Mouse (Mus musculus) limb, embryonic 15.5 days (tissue): ENCODE data around the gene Ivd. TPM values are rescaled to one million over a fixed set of nuclear protein-coding genes. Genes with fewer than 3 reads are reported as not detected.

ENCODE experiments used
- ATAC-seq: fragments of 200-750 bp; cut with Nextera tagmentation; 2 replicates; pipeline ENCODE4 v1.8.0; 2017; ENCODE audit warnings: low read depth, moderate TSS enrichment; ENCODE audit not compliant: insufficient number of reproducible peaks, low FRiP score, low TSS enrichment
- H3K27ac ChIP-seq: fragments of 300-500 bp; sonication (generic); 2 replicates; pipeline ENCODE4 v1.5.1; 2015; ENCODE audit warnings: moderate library complexity, mild to moderate bottlenecking, inconsistent platforms
- H3K27me3 ChIP-seq: fragments of 300-500 bp; sonication (generic); 2 replicates; pipeline ENCODE4 v1.6.1; 2015; ENCODE audit warnings: inconsistent platforms
- H3K36me3 ChIP-seq: fragments of 300-500 bp; sonication (generic); 2 replicates; pipeline ENCODE4 v1.6.1; 2015; ENCODE audit warnings: inconsistent platforms
- H3K4me1 ChIP-seq: fragments of 300-500 bp; sonication (generic); 2 replicates; pipeline ENCODE4 v1.6.1; 2015; ENCODE audit warnings: inconsistent platforms
- H3K4me2 ChIP-seq: fragments of 300-500 bp; sonication (generic); 2 replicates; pipeline ENCODE4 v1.6.1; 2015; ENCODE audit warnings: mild to moderate bottlenecking, inconsistent platforms
- H3K4me3 ChIP-seq: fragments of 300-500 bp; sonication (generic); 2 replicates; pipeline ENCODE4 v1.5.1; 2015; ENCODE audit warnings: mild to moderate bottlenecking, inconsistent platforms
- H3K9ac ChIP-seq: fragments of 300-500 bp; sonication (generic); 2 replicates; pipeline ENCODE4 v1.6.1; 2015; ENCODE audit warnings: inconsistent platforms
- H3K9me3 ChIP-seq: fragments of 300-500 bp; sonication (generic); 2 replicates; pipeline ENCODE4 v1.6.1; 2016; ENCODE audit warnings: inconsistent platforms
- WGBS: fragments of 180-500 bp; shearing (Covaris S2); methylation state at CpG from one replicate; pipeline ENCODE4 v1.1.7; 2015; 5-methylcytosine and 5-hydroxymethylcytosine counted together
- polyA plus RNA-seq: library from polyadenylated mRNA; unstranded; fragments of >200 nt; fragmentation: Nextera tagmentation; extraction: Ambion mirVana; gene quantifications from 2 replicates; pipeline ENCODE4 v1.2.1, GENCODE M21; 2015

Gene Ivd
- polyA plus RNA-seq, 1 experiment from 2014 or later = 70.7 TPM

- no peak overlapping the region for H3K4me3 ChIP-seq
- no peak overlapping the region for H3K9ac ChIP-seq
- ATAC-seq = no peak
- H3K4me2 ChIP-seq = no peak overlapping the region
- H3K36me3 ChIP-seq = peaks cover 19% of the 10 kb centered on the region
- no peaks in the 10 kb centered on the region for H3K27me3 ChIP-seq
- H3K4me1 ChIP-seq = peaks cover 31% of the 10 kb centered on the region
- 60% methylated on average over 8 of the region's 8 CpGs for WGBS
- H3K9me3 ChIP-seq = no peaks in the 10 kb centered on the region
- no peak overlapping the region for H3K27ac ChIP-seq
Observed at GRCm38 (mm10) chr2:118914685-118915084, 52.9 kb downstream of the Ivd start.

- Histone ChIP-seq H3K9ac (0 out of 2 replicates have a peak overlapping the region, but pooled peaks have one; percentile 23), H3K36me3 (peaks cover 34% of the 10 kb centered on the region), H3K9me3 (no peaks in the 10 kb centered on the region), H3K27ac (no peak overlapping the region), H3K4me2 (no peak overlapping the region), H3K4me1 (peaks cover 31% of the 10 kb centered on the region), H3K4me3 (no peak overlapping the region), H3K27me3 (no peaks in the 10 kb centered on the region)
- no peak for ATAC-seq
- 90% methylated on average over 17 of the region's 17 CpGs for WGBS
Observed at GRCm38 (mm10) chr2:118916436-118916835, 54.7 kb downstream of the Ivd start.

GRCm38 (mm10) chr2:118918543-118918942, 56.8 kb downstream of the Ivd start:
- ATAC-seq = no peak
- no peaks in the 10 kb centered on the region for H3K9me3 ChIP-seq
- no peak overlapping the region for H3K4me2 ChIP-seq
- peaks cover 51% of the 10 kb centered on the region for H3K36me3 ChIP-seq
- no peak overlapping the region for H3K9ac ChIP-seq
- no peak overlapping the region for H3K4me3 ChIP-seq
- peaks cover 24% of the 10 kb centered on the region for H3K4me1 ChIP-seq
- no peaks in the 10 kb centered on the region for H3K27me3 ChIP-seq
- WGBS = 22% methylated on average over 1 of the region's 1 CpGs
- no peak overlapping the region for H3K27ac ChIP-seq

DNA sequence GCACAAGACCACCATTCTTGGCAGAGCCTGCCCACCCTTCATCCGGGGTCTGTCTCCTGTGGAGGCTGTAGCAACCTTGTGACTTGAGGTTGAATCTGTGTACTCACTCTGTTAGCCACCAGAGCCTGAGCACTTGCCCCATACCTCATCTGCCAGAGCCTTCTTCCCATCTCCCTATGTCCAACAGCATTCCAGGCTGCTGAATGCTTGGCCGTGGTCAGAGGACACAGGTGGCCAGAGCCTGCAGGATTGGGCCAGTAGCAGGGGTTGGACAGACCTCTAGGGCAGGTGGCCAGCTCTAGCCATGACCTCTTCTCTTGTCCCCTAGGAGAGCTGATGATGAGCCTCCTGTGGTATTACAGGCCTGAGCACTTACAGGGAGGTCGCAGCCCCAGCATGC, 58.7 kb downstream of the Ivd start:
- no peak overlapping the region for H3K4me3 ChIP-seq
- peaks cover 12% of the 10 kb centered on the region for H3K4me1 ChIP-seq
- H3K9me3 ChIP-seq = no peaks in the 10 kb centered on the region
- no peak overlapping the region for H3K27ac ChIP-seq
- H3K27me3 ChIP-seq = no peaks in the 10 kb centered on the region
- WGBS = 74% methylated on average over 3 of the region's 3 CpGs
- peaks cover 52% of the 10 kb centered on the region for H3K36me3 ChIP-seq
- H3K9ac ChIP-seq = no peak overlapping the region
- no peak overlapping the region for H3K4me2 ChIP-seq
- ATAC-seq = no peak

DNA sequence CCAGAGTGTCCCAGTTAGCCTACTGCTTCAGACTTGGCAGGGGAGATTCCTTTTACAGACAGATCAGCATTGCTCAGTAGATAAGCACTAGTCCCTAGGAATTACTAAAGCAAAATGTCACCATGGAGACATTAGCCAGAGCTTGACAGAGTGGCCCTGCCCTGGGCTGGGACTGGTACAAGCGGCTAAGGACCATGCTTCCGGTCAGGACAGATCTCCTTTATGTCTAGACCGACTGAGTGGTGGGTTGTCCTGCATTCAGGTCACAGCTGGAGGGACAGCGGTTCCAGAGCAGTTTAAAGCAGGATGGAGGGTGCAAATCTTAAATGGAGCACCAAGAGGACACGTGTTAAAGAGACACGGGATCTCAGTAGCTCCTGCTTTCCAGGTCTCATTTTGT, 64.2 kb downstream of the Ivd start:
- Histone ChIP-seq H3K4me3 (peak overlapping the region; percentile 76), H3K4me2 (peak overlapping the region; percentile 79), H3K27ac (0 out of 2 replicates have a peak overlapping the region, but pooled peaks have one; percentile 0), H3K4me1 (peaks cover 29% of the 10 kb centered on the region), H3K9ac (peak overlapping the region; percentile 88), H3K27me3 (no peaks in the 10 kb centered on the region), H3K9me3 (no peaks in the 10 kb centered on the region), H3K36me3 (peaks cover 23% of the 10 kb centered on the region)
- peak; percentile 37 for ATAC-seq
- WGBS = under 1% methylated on average over 6 of the region's 6 CpGs

GRCm38 (mm10) chr2:118926361-118926997, 64.7 kb downstream of the Ivd start, which contains the start of gene Chst14:
Chst14 (plus strand) TSS chr2:118926496.
- Histone ChIP-seq H3K9me3 (no peaks in the 10 kb centered on the region), H3K27me3 (no peaks in the 10 kb centered on the region), H3K4me3 (peak within 1 kb of the TSS; percentile 76), H3K4me2 (peak within 1 kb of the TSS; percentile 79), H3K4me1 (peaks cover 29% of the 10 kb centered on the region), H3K27ac (peak within 1 kb of the TSS; percentile 78), H3K9ac (peak within 1 kb of the TSS; percentile 88), H3K36me3 (peaks cover 18% of the 10 kb centered on the region)
- ATAC-seq = peak; percentile 85
- under 1% methylated on average over 39 of the region's 47 CpGs for WGBS

- peak overlapping the region; percentile 88 for H3K9ac ChIP-seq
- H3K4me1 ChIP-seq = peaks cover 29% of the 10 kb centered on the region
- peak overlapping the region; percentile 76 for H3K4me3 ChIP-seq
- H3K27me3 ChIP-seq = no peaks in the 10 kb centered on the region
- ATAC-seq = no peak
- WGBS = 20% methylated on average over 31 of the region's 31 CpGs
- no peaks in the 10 kb centered on the region for H3K9me3 ChIP-seq
- peaks cover 13% of the 10 kb centered on the region; the same call in 1 of the 2 replicates for H3K36me3 ChIP-seq
- peak overlapping the region; percentile 78 for H3K27ac ChIP-seq
- peak overlapping the region; percentile 79 for H3K4me2 ChIP-seq
Observed at GRCm38 (mm10) chr2:118926998-118927739, 65.4 kb downstream of the Ivd start.

Other genes starting within 250 kb of the Ivd start
- 8.3 and 8.6 TPM in 2 replicates for gene Pak6, start 198.7 kb upstream of the Ivd start, polyA plus RNA-seq
- gene Ankrd63, start 158.0 kb upstream of the Ivd start, polyA plus RNA-seq = 0.05 TPM in 2 replicates
- gene Plcb2, start 133.5 kb upstream of the Ivd start, polyA plus RNA-seq = 1.4 and 1.6 TPM in 2 replicates
- gene Inafm2, start 116.2 kb upstream of the Ivd start, polyA plus RNA-seq = 18.1 and 19.8 TPM in 2 replicates
- 3.1 and 3.4 TPM in 2 replicates for gene Ccdc9b, start 99.3 kb upstream of the Ivd start, polyA plus RNA-seq
- 2.7 and 3.8 TPM in 2 replicates for gene Phgr1, start 89.2 kb upstream of the Ivd start, polyA plus RNA-seq
- 0.09 and 0.28 TPM in 2 replicates for gene Disp2, start 82.2 kb upstream of the Ivd start, polyA plus RNA-seq
- gene Knstrn, start 48.0 kb upstream of the Ivd start, polyA plus RNA-seq = 75.5 and 79.6 TPM in 2 replicates
- 5.7 and 6.4 TPM in 2 replicates for gene Bahd1, start 38.4 kb downstream of the Ivd start, polyA plus RNA-seq
- gene Chst14, start 64.5 kb downstream of the Ivd start, polyA plus RNA-seq = 41.2 and 47.0 TPM in 2 replicates
- 24.1 and 26.8 TPM in 2 replicates for gene Ccdc32, start 167.4 kb downstream of the Ivd start, polyA plus RNA-seq
- 2.8 and 4.1 TPM in 2 replicates for gene Rpusd2, start 172.8 kb downstream of the Ivd start, polyA plus RNA-seq
- 39.1 and 42.0 TPM in 2 replicates for gene Knl1, start 185.2 kb downstream of the Ivd start, polyA plus RNA-seq